Mouse (Mus musculus): Measurements from ENCODE around the gene Akr7a5.

DNA sequence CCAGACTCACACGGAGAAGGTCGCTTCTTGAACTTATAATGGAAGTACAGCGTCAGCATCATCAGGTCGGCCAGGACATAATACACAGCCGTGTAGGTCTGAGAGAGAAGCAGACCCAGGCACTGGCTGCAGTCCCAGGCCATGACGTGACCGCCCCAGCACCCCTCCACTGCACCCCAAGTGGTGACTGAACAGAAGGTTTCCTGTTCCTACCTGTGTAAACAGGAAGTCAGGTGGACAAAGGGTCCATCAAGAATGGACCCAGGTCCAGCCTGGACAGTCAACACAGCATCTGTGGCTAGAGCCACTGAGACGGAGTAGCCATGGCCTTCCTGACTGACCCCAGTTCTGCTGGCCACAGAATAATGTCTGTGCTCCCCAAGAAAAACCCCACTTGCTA, 8.8 kb upstream of the Akr7a5 start:
- TF ChIP-seq CTCF (IDR thresholded peaks at IDR 0.05; ENCODE audit: low read depth), result no peak
- no peak for TF ChIP-seq EP300 (IDR thresholded peaks at IDR 0.05; ENCODE audit: low read depth)
